In genomic region chr8:123777319-123777718, GRCm38 (mm10) we compare ENCODE assay signal across 9 mouse cellular contexts. TPM values are rescaled to one million over a fixed set of nuclear protein-coding genes. Genes with fewer than 3 reads are reported as not detected.
A peak's percentile ranks its signal among the peaks of the same experiment; 100 is the strongest.
DNase-seq lines count a peak whose midpoint lies in the region; ATAC-seq and TF ChIP-seq lines count a peak whose summit lies in the region.
"Had no signal": no experiment of that assay in that cellular context is flagged by ENCODE, and none has a peak within 500 bp of the region (broad histone marks: within the 10 kb centered on the region; RNA-seq: fewer than 3 reads in every experiment).

No protein-coding gene starts in this region.

- ATAC-seq in forebrain, embryonic 11.5 days (replicated peaks; ENCODE audit: low FRiP score): no peak
- ATAC-seq in forebrain, embryonic 13.5 days: no peak
- ATAC-seq in lung, postnatal 0 days: peak; percentile 63

- no peak overlapping the region for H3K4me2 ChIP-seq in forebrain, embryonic 11.5 days (ENCODE audit: low read depth, low read length, severe bottlenecking)
- H3K4me2 ChIP-seq in forebrain, embryonic 13.5 days: no peak overlapping the region
- H3K4me2 ChIP-seq in lung, postnatal 0 days (replicated peaks; ENCODE audit: low read depth, low read length): no peak overlapping the region

- peaks cover 2% of the 10 kb centered on the region; the same call in 1 of the 2 replicates for H3K4me1 ChIP-seq in forebrain, embryonic 11.5 days (replicated peaks; ENCODE audit: control insufficient read depth, insufficient read depth, low read length)
- H3K4me1 ChIP-seq in forebrain, embryonic 13.5 days: peaks cover 8% of the 10 kb centered on the region; the same call in 1 of the 2 replicates
- no peaks in the 10 kb centered on the region; the same call in 1 of the 2 replicates for H3K4me1 ChIP-seq in lung, postnatal 0 days (ENCODE audit: insufficient read depth, low read depth, low read length)

- H3K36me3 ChIP-seq in forebrain, embryonic 11.5 days (ENCODE audit: control insufficient read depth, insufficient read depth, low read length): no peaks in the 10 kb centered on the region
- H3K36me3 ChIP-seq in forebrain, embryonic 13.5 days (ENCODE audit: poor library complexity, severe bottlenecking): no peaks in the 10 kb centered on the region
- H3K36me3 ChIP-seq in lung, postnatal 0 days (ENCODE audit: insufficient read depth, low read length): no peaks in the 10 kb centered on the region

- no peak overlapping the region for H3K9ac ChIP-seq in forebrain, embryonic 11.5 days (ENCODE audit: low read length)
- H3K9ac ChIP-seq in forebrain, embryonic 13.5 days: no peak overlapping the region
- no peak overlapping the region for H3K9ac ChIP-seq in lung, postnatal 0 days (replicated peaks; ENCODE audit: low read depth)

- 0 out of 2 replicates have a peak overlapping the region, but pooled peaks have one; percentile 27 for H3K27ac ChIP-seq in forebrain, embryonic 11.5 days (ENCODE audit: low read depth, low read length)
- no peak overlapping the region for H3K27ac ChIP-seq in forebrain, embryonic 13.5 days
- peak overlapping the region; percentile 68 for H3K27ac ChIP-seq in layer of hippocampus, adult 2 months
- no peak overlapping the region for H3K27ac ChIP-seq in lung, postnatal 0 days (ENCODE audit: low read length)

- no peak for TF ChIP-seq CTCF in layer of hippocampus, adult 2 months (conservative IDR thresholded peaks at IDR 0.05)
- TF ChIP-seq CTCF in brain, embryonic 14.5 days (IDR thresholded peaks at IDR 0.05; ENCODE audit: borderline replicate concordance, extremely low read depth, insufficient read depth, insufficient read length): no peak
- no peak for TF ChIP-seq CTCF in lung, postnatal 0 days (IDR thresholded peaks at IDR 0.05)

- no peak for TF ChIP-seq POLR2A in brain, embryonic 14.5 days (IDR thresholded peaks at IDR 0.05; ENCODE audit: borderline replicate concordance, extremely low read depth, insufficient read depth, insufficient read length, poor library complexity, severe bottlenecking)

- 46% methylated on average over 7 of the region's 7 CpGs for WGBS in forebrain, embryonic 11.5 days
- 36% methylated on average over 7 of the region's 7 CpGs for WGBS in forebrain, embryonic 13.5 days
- WGBS in lung, postnatal 0 days: 31% methylated on average over 7 of the region's 7 CpGs

- H3K27me3 ChIP-seq in forebrain, embryonic 11.5 days (ENCODE audit: control insufficient read depth, insufficient read depth, low read length): no peaks in the 10 kb centered on the region
- no peaks in the 10 kb centered on the region for H3K27me3 ChIP-seq in forebrain, embryonic 13.5 days
- H3K27me3 ChIP-seq in lung, postnatal 0 days (replicated peaks; ENCODE audit: insufficient read depth, low read length): no peaks in the 10 kb centered on the region

- DNase-seq in forebrain, embryonic 11.5 days (ENCODE audit: low spot score): no peak
- DNase-seq in layer of hippocampus, adult 2 months (ENCODE audit: low spot score in 2 of 2): peak in 1 of 2 experiments; percentile 40
- no peak for DNase-seq in layer of hippocampus, adult 9-10 months (ENCODE audit: low spot score)
- peak; percentile 49 for DNase-seq in brain, embryonic 14.5 days (ENCODE audit: low read depth)
- peak; percentile 44 for DNase-seq in lung, postnatal 0 days (ENCODE audit: low spot score)
- DNase-seq in urinary bladder, postnatal 4 days (ENCODE audit: low spot score in 2 of 2): no peak
- DNase-seq in frontal cortex, postnatal 25 days (ENCODE audit: low spot score in 2 of 2): no peak
- DNase-seq: kidney, postnatal 36 days had no signal

- H3K4me3 ChIP-seq in forebrain, embryonic 11.5 days (ENCODE audit: low read depth, low read length): no peak overlapping the region
- no peak overlapping the region for H3K4me3 ChIP-seq in forebrain, embryonic 13.5 days
- H3K4me3 ChIP-seq in layer of hippocampus, adult 2 months: no peak overlapping the region
- H3K4me3 ChIP-seq in lung, postnatal 0 days (ENCODE audit: low read depth, low read length): no peak overlapping the region

- no peaks in the 10 kb centered on the region for H3K9me3 ChIP-seq in forebrain, embryonic 11.5 days (ENCODE audit: control insufficient read depth, low read length)
- no peaks in the 10 kb centered on the region for H3K9me3 ChIP-seq in forebrain, embryonic 13.5 days (replicated peaks)
- H3K9me3 ChIP-seq in lung, postnatal 0 days (ENCODE audit: low read length): no peaks in the 10 kb centered on the region

- TF ChIP-seq EP300 in lung, postnatal 0 days (IDR thresholded peaks at IDR 0.05): no peak

RNA-seq across cellular contexts. Expression of gene Rab4a, which starts 28.5 kb away (rescaled TPM):
- 70.2 and 75.9 TPM in 2 replicates for polyA plus RNA-seq in forebrain, embryonic 11.5 days (2014; fragmentation: Nextera tagmentation; extraction: Ambion mirVana)
- 70.9 and 72.2 TPM in 2 replicates for polyA plus RNA-seq in forebrain, embryonic 13.5 days (2015; fragmentation: Nextera tagmentation; extraction: Ambion mirVana)
- total RNA-seq in layer of hippocampus, adult 2 months (2021): 10 to 100 TPM; 41.8 to 48.0 TPM
- 48.0 and 49.1 TPM in 2 replicates for polyA plus RNA-seq in brain, embryonic 14.5 days (2012; rRNA removed)
- 27.9 and 32.1 TPM in 2 replicates for polyA plus RNA-seq in lung, postnatal 0 days (2015; fragmentation: Nextera tagmentation; extraction: Ambion mirVana)

Comparison
In these comparisons a context has a peak if more than half of its experiments do, and no peak if none do; other contexts are left out.
1. H3K27ac ChIP-seq: peak in forebrain, embryonic 11.5 days (single experiment) and layer of hippocampus, adult 2 months (single experiment); none in forebrain, embryonic 13.5 days (single experiment) and lung, postnatal 0 days (single experiment).
2. DNase-seq: peak in brain, embryonic 14.5 days (single experiment) and lung, postnatal 0 days (single experiment); none in forebrain, embryonic 11.5 days (single experiment), layer of hippocampus, adult 9-10 months (single experiment), urinary bladder, postnatal 4 days (0 of 2) and frontal cortex, postnatal 25 days (0 of 2).